Mouse (Mus musculus): ENCODE data around the gene Syt5.

Gene Syt5

GRCm38 (mm10) chr7:4499034-4499433 is 48.3 kb downstream of the Syt5 start:
- DNase-seq (ENCODE audit: low read depth) = no peak

GRCm38 (mm10) chr7:4498251-4498650 is 49.1 kb downstream of the Syt5 start:
- peak; percentile 47 for DNase-seq (ENCODE audit: low read depth)

GRCm38 (mm10) chr7:4497271-4497903 is 50.0 kb downstream of the Syt5 start:
- no peak for DNase-seq (ENCODE audit: low read depth)

GRCm38 (mm10) chr7:4496468-4496867 is 50.9 kb downstream of the Syt5 start:
- DNase-seq (ENCODE audit: low read depth) = no peak

GRCm38 (mm10) chr7:4493991-4494390 is 53.4 kb downstream of the Syt5 start:
- no peak for DNase-seq (ENCODE audit: low read depth)

GRCm38 (mm10) chr7:4492284-4493224 is 54.8 kb downstream of the Syt5 start:
- DNase-seq (ENCODE audit: low read depth) = peak; percentile 19

- no peak for DNase-seq (ENCODE audit: low read depth)
Measured at GRCm38 (mm10) chr7:4491308-4491707, 56.0 kb downstream of the Syt5 start.

Measured in NIH3T3 (cell line).